Mouse (Mus musculus) ES-E14 (cell line): ENCODE data around the gene Pdx1. TPM values are rescaled to one million over a fixed set of nuclear protein-coding genes. Genes with fewer than 3 reads are reported as not detected.

Experiments
- DNase-seq: peaks from one replicate; pipeline ENCODE4 v3.0.0-alpha.2; 2013; ENCODE audit warnings: low read depth, low spot score
- H3K27ac ChIP-seq: 2 replicates; pipeline ENCODE4 v1.5.1; 2012; ENCODE audit warnings: low read depth, mild to moderate bottlenecking, low read length, moderate library complexity, mixed read lengths; ENCODE audit not compliant: poor library complexity, insufficient read depth, severe bottlenecking
- H3K36me3 ChIP-seq: 2 replicates; pipeline ENCODE4 v1.6.1; 2012; ENCODE audit warnings: mild to moderate bottlenecking, low read length, moderate library complexity, mixed read lengths; ENCODE audit not compliant: control insufficient read depth, poor library complexity, insufficient read depth, severe bottlenecking
- H3K4me1 ChIP-seq, 2 experiments: fragments of 150-350 bp in 1 of 2; sonication (generic) in 1 of 2; 2 replicates each; pipeline ENCODE4 v1.6.1; 2012; ENCODE audit warnings: low read length in 2 of 2, mild to moderate bottlenecking in 1 of 2, mixed read lengths in 1 of 2; ENCODE audit not compliant: control insufficient read depth in 2 of 2, insufficient read depth in 2 of 2, poor library complexity in 1 of 2
- H3K4me3 ChIP-seq, 2 experiments: fragments of 150-350 bp in 1 of 2; sonication (generic) in 1 of 2; 2 replicates each; pipeline ENCODE4 v1.5.1; 2012; ENCODE audit warnings: low read length in 2 of 2, low read depth in 1 of 2, mild to moderate bottlenecking in 1 of 2, mixed read lengths in 1 of 2; ENCODE audit not compliant: insufficient read depth in 1 of 2, poor library complexity in 1 of 2, severe bottlenecking in 1 of 2
- H3K9ac ChIP-seq: 2 replicates; pipeline ENCODE4 v1.6.1; 2012; ENCODE audit warnings: low read depth, mild to moderate bottlenecking, low read length, mixed read lengths; ENCODE audit not compliant: poor library complexity, insufficient read depth, severe bottlenecking
- H3K9me3 ChIP-seq: fragments of 150-350 bp; sonication (generic); 2 replicates; pipeline ENCODE4 v1.6.1; 2012; ENCODE audit warnings: low read depth, mild to moderate bottlenecking, low read length; ENCODE audit not compliant: control insufficient read depth, insufficient read depth
- CHD2 ChIP-seq: IDR thresholded peaks from 2 replicates; pipeline ENCODE4 v1.6.1; 2014; ENCODE audit warnings: mild to moderate bottlenecking, low read depth, low read length, inconsistent platforms
- HCFC1 ChIP-seq: IDR thresholded peaks from 2 replicates; pipeline ENCODE4 v1.6.1; 2012; ENCODE audit warnings: low read length, inconsistent platforms, borderline replicate concordance; ENCODE audit not compliant: insufficient read depth
- MAFK ChIP-seq: IDR thresholded peaks from 2 replicates; pipeline ENCODE4 v1.6.1; 2014; ENCODE audit warnings: mild to moderate bottlenecking, low read depth, low read length, inconsistent platforms; ENCODE audit not compliant: insufficient read depth
- ZC3H11A ChIP-seq: IDR thresholded peaks from 2 replicates; pipeline ENCODE4 v1.6.1; 2012; ENCODE audit warnings: low read depth, mild to moderate bottlenecking, inconsistent platforms, low read length, borderline replicate concordance
- ZNF384 ChIP-seq: IDR thresholded peaks from 2 replicates; pipeline ENCODE4 v1.6.1; 2012; ENCODE audit warnings: low read depth, low read length, inconsistent platforms
- in situ Hi-C, 2 experiments: fragments of 600-800 bp; cut with MboI; formaldehyde crosslinking; loops; one replicate each; pipeline ENCODE4 v1.15.1; 2025; ENCODE audit warnings: low sequenced_read_pairs in 2 of 2, inconsistent platforms in 1 of 2; ENCODE audit not compliant: unreplicated experiment in 2 of 2
- total RNA-seq: library from RNA; depleted of rRNA; stranded (reverse); fragments of 300-350 nt; gene quantifications from 2 replicates; pipeline ENCODE4 v1.2.3, GENCODE M21; 2012

Pdx1 gene
- total RNA-seq, 1 experiment = 0.09 TPM

- no peaks in the 10 kb centered on the region for H3K36me3 ChIP-seq
- TF ChIP-seq MAFK = no peak
- TF ChIP-seq ZNF384 = no peak
- no peak for TF ChIP-seq HCFC1
- TF ChIP-seq ZC3H11A = no peak
- no peak for TF ChIP-seq CHD2
- no peaks in the 10 kb centered on the region for H3K9me3 ChIP-seq
- no peak for DNase-seq
- H3K27ac ChIP-seq = no peak overlapping the region
- no peaks in the 10 kb centered on the region for H3K4me1 ChIP-seq
- no peak overlapping the region for H3K9ac ChIP-seq
- in situ Hi-C loops = loop anchor here in 1 of 2 experiments (5.0 kb wide), 1 partner anchor 75 kb away; no protein-coding TSS in a partner anchor
- H3K4me3 ChIP-seq = no peak overlapping the region
Observed at GRCm38 (mm10) chr5:147267434-147267833, 2.3 kb upstream of the Pdx1 start.

GRCm38 (mm10) chr5:147268728-147269127 lies 1.0 kb upstream of the Pdx1 start:
- H3K9ac ChIP-seq = no peak overlapping the region
- H3K9me3 ChIP-seq = no peaks in the 10 kb centered on the region
- H3K4me1 ChIP-seq = no peaks in the 10 kb centered on the region
- no peak for DNase-seq
- in situ Hi-C loops = loop anchor here in 1 of 2 experiments (5.0 kb wide), 1 partner anchor 76 kb away; no protein-coding TSS in a partner anchor
- H3K27ac ChIP-seq = no peak overlapping the region
- H3K36me3 ChIP-seq = no peaks in the 10 kb centered on the region
- no peak for TF ChIP-seq HCFC1
- no peak for TF ChIP-seq MAFK
- TF ChIP-seq CHD2 = no peak
- TF ChIP-seq ZNF384 = no peak
- no peak for TF ChIP-seq ZC3H11A
- H3K4me3 ChIP-seq = no peak overlapping the region

- Histone ChIP-seq H3K4me3 (no peak overlapping the region), H3K9ac (no peak overlapping the region), H3K36me3 (no peaks in the 10 kb centered on the region), H3K9me3 (no peaks in the 10 kb centered on the region), H3K27ac (no peak overlapping the region), H3K4me1 (no peaks in the 10 kb centered on the region)
- no peak for TF ChIP-seq ZNF384
- no peak for TF ChIP-seq ZC3H11A
- TF ChIP-seq HCFC1 = no peak
- TF ChIP-seq MAFK = no peak
- no peak for TF ChIP-seq CHD2
- in situ Hi-C loops = loop anchor here in 1 of 2 experiments (5.0 kb wide), 1 partner anchor 77 kb away; no protein-coding TSS in a partner anchor
- DNase-seq = no peak
Observed at GRCm38 (mm10) chr5:147269371-147269770, 388 bp upstream of the Pdx1 start.

- Histone ChIP-seq H3K9me3 (no peaks in the 10 kb centered on the region), H3K4me3 (peak overlapping the region; percentile 53 to 56; a peak in 1 of 4 replicates), H3K9ac (no peak overlapping the region), H3K4me1 (peaks cover 0 to 2% of the 10 kb centered on the region in 2 experiments; a peak in 1 of 4 replicates), H3K27ac (no peak overlapping the region), H3K36me3 (no peaks in the 10 kb centered on the region)
- in situ Hi-C loops = loop anchor here in 1 of 2 experiments (5.0 to 10.0 kb wide), 2 partner anchors 36 to 86 kb away; partner anchors contain the start of genes Cdx2 and Gsx1
- no peak for TF ChIP-seq CHD2
- no peak for TF ChIP-seq ZNF384
- TF ChIP-seq MAFK = no peak
- TF ChIP-seq ZC3H11A = no peak
- no peak for TF ChIP-seq HCFC1
- DNase-seq = no peak
Observed at GRCm38 (mm10) chr5:147270673-147271655, 1.2 kb downstream of the Pdx1 start.
